Mouse (Mus musculus): Measurements from ENCODE around the gene Brdt.

DNA sequence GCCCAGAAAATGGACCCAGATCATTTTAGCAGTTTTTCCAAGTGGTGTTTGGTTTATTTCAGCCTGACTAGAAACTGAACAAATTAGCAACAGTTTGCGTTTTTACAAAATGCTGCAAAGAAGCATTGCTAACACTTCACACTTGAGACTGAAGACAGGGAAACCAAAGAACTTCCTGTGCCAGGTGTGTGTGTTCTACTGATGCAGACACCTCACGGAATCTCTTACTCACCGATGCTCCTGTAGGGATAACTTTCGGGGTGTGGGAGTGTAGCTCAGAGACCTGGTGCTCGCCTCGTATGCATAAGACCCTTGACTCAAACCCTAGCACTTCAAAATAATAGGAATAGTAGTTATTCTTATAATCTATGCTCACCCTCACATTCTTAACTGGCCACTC lies 45.4 kb upstream of the Brdt start:
- TF ChIP-seq CTCF (conservative IDR thresholded peaks at IDR 0.05; ENCODE audit: low read length) (no peak), POU5F1 (IDR thresholded peaks at IDR 0.05; ENCODE audit: borderline replicate concordance, low read length) (no peak), NANOG (IDR thresholded peaks at IDR 0.05; ENCODE audit: borderline replicate concordance, low read length) (no peak)
